Mouse (Mus musculus) neural tube, embryonic 10.5 days (tissue): Measurements from ENCODE around the gene Eloa.

Experiments
- DNase-seq: peaks from one replicate; pipeline ENCODE4 v3.0.0-alpha.2; 2017; ENCODE audit warnings: low spot score; ENCODE audit errors: extremely low spot score

Gene Eloa

DNA sequence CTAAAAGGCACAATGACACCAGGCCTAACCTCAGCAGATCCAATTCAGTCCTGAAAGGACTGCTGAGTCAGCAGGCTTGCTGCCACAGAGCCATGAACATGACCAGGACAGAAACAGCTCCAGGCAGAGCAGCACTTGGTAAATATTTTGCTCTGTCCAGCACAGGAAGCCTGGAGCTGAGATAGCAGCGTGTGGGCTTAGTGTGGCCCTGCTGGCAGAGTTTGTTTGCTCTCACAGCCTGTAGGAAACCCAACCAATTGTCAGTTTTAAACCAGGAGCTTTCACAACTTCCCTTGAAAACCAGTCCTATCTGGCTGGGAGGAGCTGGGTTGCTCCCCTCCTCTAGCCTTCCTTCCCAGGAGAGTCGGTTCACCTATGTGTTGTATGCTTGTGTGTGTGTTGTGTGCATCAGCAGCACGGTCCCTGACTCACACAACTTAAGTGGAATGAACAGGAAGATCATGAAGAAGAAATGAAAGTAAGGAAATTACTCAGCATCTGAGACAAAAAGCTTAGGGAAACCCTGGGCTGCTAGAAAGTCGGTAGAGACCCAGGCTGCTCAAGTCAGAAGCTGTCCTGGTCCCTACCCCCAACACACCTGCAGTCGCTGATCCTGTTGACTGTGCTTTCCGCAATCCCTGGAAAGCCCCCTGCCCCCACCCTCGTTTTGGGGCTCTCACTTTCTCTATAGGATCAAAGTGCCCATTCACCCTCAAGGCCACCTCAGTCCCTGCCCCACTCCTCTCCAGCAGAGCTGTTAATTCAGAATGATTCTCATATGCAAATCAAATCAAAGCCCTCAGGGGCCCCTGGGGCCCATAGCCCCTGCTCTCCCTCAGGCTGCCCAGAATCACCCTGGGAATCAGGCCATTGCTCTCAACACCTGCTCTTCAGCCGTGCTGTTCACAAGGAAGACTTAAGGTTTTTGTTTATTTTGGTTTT is 9.7 kb upstream of the Eloa start:
- DNase-seq: no peak

DNA sequence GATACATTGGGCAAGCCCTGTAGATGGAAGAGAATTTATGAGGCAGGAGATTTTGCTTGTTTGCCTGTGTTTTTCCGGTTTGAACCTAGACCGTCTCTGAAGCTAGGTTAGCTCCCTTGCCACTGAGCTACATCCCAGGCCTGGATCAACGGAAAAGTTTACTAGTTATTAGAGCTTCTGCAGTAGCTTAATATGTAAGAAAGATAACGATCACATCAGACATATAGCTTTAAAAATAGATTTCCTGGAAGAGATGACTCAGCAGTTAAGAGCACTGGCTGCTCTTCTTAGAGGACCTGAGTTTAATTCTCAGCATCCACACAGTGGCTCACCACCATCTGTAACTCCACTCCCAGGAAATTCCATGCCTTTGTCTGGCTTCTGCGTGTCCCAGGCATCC is 7.1 kb upstream of the Eloa start:
- DNase-seq: no peak

DNA sequence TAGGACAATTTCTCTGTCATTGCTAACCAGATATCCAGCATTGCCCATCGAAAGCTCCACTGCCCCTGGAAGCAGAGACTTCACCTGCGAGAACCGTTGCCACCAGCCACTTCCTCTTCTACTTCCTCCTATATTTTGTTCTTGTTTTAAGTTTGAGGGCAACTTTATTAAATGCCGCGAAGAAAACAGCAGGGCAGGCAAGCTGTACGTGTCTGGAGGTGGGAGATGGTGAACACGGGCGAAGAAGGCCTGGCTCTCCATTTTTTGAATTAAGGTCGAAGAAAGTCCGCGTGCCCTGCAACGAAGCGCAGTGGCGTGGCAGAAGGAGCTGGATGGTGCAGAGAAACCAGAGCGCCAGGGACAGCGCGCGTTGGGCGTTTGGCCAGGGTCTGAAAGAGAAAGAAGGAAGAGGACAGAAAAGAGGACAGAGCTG is 6.6 kb upstream of the Eloa start:
- no peak for DNase-seq

DNA sequence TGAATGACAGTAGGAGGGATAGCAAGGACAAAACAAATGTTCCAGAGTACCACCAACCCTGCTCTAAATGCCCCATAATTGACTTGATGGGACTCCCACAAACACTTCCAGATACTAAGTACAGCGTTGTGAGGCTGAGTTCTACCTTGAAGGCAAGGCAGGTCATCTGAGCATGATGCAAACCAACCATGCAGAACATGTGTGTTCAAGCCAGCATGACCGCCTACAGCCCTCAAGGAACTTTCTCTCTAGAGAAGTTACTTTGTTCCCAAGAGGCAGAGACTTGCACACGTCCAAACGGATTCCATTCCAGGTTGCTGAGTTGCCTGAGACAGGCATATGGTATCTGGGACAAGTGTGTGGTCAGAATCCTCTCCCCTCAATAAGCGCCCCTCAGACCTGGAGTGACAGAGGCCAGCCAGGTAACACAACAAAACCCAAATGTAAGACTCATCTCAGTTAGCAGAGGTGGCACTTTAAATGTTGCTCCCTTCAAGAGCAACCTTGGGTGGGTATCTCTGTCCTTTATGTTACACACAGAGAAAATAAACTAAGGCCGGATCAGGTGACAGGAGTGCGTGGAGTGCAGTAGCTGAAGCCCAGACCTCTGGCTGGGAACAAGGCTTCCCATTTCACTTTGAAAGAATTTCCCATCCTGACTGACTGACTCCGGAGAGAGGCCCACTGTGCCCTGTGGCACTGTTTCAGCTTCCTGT is 6.0 kb upstream of the Eloa start:
- DNase-seq: no peak

DNA sequence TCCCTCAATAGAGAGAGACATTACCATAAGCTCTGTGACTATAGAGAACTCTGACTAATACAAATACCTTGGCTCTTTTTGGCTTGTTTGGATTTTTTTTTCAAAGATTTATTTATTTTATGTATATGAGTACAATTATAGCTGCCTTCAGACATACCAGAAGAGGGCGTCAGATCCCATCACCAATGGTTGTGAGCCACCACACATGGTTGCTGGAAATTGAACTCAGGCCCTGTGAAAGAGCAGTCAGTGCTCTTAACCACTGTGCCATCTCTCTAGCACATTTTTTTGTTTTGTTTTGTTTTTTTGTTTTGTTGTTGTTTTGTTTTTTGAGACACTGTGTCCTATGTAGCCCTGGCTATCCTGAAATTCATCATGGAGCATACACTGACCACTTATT is 3.8 kb upstream of the Eloa start:
- DNase-seq: no peak

DNA sequence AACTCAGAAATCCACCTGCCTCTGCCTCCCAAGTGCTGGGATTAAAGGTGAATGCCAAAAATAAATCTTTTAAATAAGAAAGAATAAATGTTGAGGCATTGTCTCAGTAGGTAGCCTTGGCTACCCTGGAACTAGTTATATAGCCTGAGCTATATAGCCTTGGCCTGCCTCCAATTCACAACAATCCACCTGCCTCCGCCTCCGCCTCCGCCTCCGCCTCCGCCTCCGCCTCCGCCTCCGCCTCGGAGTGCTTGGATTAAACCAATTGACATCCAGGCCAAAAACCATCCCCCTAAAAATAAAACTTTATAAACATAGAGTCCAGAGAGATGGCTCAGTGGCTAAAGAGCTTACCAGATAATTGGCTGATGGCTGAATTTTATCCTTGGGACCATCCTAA is 1.4 kb upstream of the Eloa start:
- DNase-seq: no peak

DNA sequence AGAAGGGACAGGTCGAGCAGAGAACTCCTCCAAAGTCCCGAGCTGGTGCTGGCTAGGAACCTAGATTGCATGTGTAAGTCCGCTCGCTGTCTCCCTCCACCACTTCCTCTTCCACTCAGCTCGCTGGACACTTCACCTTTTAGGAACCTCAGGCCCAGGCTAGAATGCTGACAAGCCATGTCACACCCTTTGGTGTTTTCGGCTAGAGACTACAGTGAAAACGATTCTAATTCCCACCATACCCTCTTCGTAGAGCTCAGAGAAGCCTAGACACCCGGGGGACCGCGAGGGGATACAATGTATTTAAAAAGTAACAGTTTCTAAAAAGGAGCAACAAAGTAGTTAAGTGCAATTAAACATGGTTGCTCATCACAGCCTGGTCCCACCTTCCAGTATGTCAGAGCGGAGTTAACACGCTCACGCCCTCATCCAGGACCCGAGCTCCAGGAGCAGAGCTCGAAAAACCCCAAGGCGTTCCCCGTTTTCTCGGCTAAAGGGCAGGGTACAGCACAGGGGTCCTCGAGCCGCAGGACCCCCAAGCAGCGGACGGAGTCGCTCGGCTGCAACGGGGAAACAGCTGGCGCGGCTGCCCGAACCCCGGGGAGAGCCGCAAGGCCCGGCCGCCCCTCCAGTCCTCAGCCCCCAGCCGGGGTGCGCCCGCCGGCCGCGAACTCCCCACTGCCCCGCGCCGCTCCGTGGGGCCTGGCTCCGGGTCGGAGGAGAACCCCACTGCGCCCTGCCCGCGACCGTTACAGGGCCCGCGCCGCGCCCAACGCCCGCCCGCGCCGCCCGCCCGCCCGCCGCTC is 617 bp downstream of the Eloa start:
- DNase-seq: peak; percentile 31

DNA sequence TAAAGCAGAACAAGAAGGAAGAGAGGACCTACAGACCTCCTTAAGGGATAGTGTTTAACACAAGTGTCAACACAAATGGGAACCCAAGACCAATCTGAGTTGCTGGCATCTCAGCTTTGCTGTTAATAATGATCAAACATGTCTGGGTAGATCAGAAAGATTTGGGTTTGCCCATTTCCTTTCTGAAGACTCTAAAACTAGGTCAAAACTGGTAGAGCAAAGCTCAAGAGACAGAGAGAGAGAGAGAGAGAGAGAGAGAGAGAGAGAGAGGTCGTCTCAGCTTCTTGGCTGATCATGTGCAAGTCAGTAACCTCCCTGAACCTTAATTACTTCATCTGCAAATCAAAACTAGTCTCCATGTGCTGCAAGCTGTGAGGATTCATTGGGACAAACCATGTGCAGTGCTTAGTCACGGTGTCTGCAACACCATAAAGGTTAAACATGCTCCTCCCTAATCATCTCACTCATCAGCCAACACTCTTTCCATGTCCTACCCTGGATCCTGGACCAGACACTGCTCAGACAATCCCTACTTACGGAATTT is 5.4 kb downstream of the Eloa start:
- DNase-seq: no peak

DNA sequence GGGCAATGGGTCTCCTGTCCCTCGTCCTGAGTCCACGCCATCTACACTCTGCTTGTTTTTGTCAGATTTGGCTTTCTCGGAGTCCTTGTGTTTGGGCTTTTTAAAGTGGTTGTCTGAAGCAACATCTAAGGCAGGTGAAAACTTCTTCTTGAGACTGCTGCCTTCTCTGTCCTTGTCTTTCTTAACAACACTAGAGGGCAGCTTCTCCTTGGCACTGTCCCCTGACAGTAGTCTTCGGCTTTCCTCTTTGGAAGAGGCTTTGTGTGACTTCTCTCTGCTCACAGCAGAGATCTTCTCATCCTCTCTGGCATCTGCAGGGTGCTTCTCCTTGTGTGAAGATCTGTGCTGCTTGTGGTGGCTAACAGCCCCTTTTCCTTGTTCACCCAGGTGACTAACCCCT is 11.0 kb downstream of the Eloa start:
- no peak for DNase-seq

DNA sequence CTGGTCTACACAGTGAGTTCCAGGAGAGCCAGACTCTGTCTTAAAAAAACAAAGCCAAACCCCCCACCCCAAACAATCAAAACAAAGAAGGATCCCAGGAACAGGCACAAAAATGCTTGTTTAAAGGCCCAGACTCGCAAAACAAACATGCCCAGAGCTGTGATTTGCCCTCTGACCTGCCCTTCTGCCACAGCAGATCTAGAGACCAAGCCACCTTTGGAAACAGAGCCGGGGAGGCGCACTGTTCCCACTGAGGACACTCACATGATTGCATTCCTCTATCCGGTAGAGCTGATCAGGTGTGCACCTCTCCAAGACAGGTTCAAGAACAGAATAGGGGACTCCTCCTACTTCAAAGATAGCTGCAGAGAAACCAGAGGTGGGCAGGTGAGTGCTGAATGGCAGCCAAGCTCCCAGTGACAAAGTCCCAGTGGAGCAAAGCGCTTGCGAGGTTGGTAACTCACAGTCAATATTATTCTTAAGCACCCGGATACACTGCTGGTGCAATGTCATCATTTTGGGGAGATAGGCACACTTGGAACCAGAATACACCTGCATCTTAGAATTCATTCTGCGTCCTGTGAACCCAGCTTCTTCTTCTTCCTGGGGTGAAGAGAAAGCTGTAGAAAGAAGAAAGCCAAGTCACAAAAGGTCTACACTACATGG is 12.6 kb downstream of the Eloa start:
- no peak for DNase-seq

DNA sequence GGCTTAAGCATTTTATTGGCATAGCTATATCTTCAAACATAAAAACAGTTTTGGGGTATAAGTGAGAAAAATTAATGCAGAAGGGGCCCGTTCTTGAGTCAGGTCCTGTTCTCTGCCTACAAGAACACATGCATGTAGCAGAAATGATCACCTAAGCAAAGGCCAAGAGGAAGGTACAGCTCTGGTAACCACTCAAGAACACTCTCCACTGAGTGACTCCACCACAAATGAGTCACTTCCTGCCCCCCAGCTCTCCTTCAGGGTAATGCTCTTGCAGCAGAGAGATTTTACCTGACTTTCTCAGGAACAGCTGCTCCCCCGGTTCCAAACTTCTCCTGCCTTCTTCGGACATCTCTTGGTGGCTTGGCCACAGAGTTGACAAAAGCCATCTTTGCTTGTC is 14.7 kb downstream of the Eloa start:
- DNase-seq: no peak

DNA sequence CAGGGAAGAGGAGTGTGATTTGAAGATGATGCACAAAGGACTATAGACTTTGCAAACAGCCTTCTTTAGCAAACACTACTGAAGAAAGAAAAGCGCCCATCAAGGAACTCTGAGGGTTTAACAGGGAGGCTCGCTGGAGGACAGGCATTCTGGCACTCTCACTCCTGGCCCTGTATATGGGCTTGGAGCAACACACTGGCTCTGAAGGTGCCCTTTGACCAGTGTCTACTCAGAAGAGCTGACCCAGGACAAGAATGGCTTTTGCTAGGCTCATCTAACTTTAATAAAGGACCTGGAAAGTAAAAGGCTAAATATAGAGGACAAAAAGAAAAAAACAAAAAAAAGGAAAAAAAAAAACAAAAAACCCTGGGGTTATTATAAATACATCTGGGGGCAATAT is 16.6 kb downstream of the Eloa start:
- DNase-seq: no peak

DNA sequence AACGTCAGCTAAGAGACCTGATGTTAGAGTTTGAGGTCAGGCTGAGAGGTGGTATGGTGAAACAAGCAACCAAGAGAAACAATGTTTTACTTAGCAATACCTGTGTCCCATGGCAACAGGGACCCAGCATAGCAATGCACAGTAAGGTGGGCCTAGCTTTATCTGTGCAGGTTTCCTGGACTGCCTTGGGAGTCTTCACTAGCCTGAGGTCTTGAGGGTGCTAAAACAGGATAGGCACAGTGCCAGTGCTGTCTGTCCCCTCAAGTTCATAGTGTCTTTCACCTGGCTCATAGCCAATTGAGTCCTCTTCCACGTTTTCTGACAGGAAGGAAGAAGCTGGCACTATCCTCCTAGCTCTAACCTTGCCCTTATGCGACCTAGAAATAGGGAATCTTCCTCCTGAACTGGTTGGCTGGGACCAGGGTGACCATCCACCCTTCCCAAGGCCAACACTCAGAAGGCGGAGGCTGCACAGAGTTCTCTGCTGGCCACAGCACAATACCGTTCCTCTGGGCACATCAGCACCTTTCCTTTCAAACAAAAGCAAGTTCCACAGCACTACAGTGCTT is 17.4 kb downstream of the Eloa start:
- DNase-seq: no peak

DNA sequence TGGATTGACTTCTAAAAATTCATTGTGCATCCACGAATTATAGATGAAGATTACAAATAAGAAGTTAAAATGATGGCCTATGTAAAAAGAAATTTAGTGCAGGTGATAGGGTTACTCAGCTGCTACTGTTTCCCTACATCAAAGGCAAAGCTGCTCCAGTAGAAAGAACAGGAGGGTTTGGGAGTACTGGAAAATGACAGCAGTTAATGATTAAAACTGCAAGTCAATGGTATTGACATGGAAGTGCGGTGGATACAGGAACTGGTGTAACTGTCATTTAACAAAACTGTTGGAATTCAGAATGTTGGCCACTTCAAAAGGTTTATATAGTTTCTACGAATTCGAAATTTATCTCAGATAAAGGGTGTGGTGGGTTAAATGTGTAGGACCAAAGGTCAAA is 26.4 kb downstream of the Eloa start:
- no peak for DNase-seq

DNA sequence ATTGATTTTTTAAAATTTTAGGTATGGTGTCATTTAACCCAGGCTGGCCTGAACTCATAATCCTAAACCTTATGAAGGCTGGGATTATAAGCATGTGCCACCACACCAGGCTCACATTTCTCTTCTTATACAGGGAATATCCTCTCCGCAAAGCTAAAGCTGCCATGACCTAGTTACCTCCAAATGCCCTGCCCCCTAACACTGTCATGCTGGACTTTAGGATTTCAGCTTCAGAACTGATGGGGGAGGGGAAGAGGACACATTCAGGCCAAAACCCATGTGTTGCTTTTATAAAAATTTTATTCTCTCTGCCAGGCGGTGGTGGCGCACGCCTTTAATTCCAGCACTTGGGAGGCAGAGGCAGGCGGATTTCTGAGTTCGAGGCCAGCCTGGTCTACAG is 27.6 kb downstream of the Eloa start:
- no peak for DNase-seq

DNA sequence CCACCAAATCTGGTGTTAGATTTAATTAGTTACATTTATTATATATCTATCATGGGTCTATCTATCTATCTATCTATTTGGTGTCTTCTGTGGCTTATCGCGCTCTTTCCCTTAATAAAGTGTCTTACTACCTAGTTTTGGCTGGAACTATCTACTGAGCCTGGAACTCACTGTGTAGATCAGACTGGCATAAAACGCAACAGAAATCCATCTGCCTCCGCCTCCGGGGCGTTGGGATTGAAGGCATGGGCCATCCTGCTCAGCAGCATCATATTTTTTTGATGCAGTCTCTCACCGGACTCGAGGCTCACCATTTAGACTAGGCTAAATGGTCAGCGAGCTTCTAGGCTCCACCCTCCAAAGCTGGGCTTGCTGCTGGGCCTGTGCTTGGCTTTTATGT is 33.8 kb downstream of the Eloa start:
- DNase-seq: no peak

DNA sequence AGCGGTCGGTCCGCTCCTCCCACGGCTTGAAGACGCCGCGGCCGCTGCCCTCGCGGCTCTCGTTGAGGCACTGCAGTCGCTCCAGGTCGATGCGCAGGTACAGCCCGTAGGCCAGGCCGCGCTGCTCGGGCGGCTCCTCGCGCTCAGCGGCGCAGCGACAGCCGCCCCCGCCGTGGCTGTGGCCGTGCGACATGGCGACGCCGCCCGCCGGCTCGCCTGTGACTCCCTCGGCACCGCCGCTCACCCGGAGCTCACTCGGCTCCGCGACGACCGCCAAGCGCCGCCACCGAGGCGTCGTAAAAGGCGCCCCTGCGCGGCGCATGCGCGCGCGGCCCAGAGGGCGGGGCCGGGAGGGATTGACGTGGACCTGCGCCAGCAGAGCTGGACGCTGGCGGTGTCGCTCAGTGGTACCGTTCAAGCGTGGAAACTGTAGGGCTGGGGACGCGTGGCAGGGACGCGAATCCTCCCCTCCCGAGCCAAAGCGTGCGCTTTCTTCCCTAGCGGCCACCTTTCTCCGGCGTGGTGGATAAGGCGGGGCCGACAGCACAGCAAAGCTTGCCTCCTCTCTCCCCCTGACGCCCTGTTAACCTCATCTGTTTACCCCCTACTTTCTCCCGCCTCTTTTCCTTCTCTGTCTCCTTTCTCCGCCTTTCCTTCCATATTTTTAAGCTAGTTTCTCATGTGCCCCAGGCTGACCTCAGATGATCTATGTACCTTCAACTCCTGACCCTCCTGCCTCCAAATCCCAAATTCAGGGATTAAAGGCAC is 34.4 kb downstream of the Eloa start, which contains the start of gene Pithd1:
Pithd1 (minus strand) TSS at position 322 of the 768 bp plus-strand sequence.
- DNase-seq: peak; percentile 93

DNA sequence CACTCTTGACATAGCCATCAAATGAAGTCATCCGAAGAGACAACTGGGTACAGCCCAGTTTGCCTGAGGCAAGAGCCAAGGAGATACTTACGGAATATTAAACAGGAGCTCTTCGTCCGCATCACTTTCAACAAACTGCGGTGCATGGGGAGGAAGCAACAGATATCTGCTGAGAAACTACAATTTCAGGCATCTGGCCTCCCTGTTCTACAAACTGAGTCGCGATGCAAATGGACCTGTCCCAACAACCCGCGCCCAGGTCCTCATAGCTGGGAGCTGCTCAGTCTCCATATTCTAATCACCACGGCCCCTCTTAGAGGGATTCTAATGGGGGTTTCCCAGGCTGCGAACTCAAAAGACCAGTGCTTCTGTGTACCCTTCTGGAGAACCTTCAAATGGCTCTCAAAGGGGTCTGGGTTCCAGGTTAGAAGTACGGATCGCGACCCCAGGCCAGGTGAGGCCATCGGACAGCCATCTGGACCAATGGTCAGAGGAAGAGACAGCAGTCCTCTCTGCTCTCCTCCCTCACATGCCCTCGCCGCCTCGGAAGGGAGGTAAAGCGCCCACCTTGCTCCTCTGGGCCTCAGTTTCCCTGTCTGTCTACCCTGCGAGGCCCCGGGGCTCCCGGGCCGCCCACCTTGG is 35.1 kb downstream of the Eloa start:
- no peak for DNase-seq

DNA sequence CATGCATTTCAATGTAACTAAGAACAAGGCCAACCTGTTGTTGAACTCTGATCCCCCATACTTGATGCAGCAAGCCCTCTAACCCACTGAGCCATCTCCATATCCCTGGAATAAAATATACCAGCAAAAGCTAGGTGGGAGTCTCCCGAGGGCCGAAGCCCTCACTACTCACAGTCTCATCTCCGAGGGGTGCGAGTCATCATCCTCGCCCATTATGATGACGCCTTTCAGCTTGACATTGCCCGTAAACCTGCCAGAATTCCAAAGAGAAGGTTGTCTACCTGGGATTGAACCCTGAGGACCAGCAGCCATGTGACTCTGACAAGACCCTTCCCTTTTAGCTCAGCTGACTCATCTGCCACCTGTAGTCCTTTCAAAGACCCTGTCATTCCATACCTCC is 35.8 kb downstream of the Eloa start:
- DNase-seq: no peak
